Mouse (Mus musculus): Measurements from ENCODE around the gene Clic3.

Gene Clic3

DNA sequence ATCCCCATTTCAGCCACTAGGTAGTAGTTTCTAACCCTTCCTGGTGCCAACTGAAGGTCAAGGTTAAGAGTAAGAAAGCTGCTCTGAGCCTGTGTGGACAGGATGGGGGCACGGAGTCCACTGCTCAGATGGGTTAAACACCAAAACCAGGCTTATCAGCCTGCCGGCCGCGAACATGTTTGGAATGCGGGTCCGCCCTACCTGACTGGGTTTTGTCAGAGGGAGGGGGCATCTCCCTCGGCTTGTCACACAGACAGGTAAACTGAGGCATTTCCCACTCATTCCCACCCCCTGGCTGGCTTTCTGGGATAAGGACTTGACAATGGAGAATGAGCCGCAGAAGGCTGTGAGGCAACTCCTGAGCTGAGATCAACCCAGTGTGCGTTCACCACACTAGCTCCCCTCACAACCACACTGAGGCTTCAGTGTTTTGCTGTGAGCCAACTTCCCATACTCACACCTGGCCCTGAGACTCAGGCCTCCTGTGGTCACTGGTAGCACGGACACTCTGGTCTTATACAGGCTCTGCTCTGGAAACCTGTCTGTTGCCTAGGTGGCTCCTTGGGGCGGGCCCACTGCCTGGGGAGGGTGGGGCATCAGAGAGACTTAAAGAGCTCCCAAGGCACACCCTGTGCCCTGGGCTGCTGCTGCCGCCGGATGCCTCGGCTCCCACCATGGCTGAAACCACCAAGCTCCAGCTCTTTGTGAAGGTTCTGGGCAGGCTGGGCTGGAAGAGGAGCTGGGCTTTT, at the start of gene Clic3:
TSS of gene Clic3 (plus strand) at position 634 of the 749 bp plus-strand sequence.
- TF ChIP-seq GATA4 (IDR thresholded peaks at IDR 0.05; ENCODE audit: insufficient replicate concordance, low read length) = no peak

GRCm38 (mm10) chr2:25408908-25409307, 47.7 kb upstream of the Clic3 start:
- no peak for TF ChIP-seq GATA4 (IDR thresholded peaks at IDR 0.05; ENCODE audit: insufficient replicate concordance, low read length)

GRCm38 (mm10) chr2:25417426-25417825, 39.2 kb upstream of the Clic3 start:
- TF ChIP-seq GATA4 (IDR thresholded peaks at IDR 0.05; ENCODE audit: insufficient replicate concordance, low read length) = no peak

- no peak for TF ChIP-seq GATA4 (IDR thresholded peaks at IDR 0.05; ENCODE audit: insufficient replicate concordance, low read length)
Observed at GRCm38 (mm10) chr2:25421896-25422295, 34.7 kb upstream of the Clic3 start.

GRCm38 (mm10) chr2:25422587-25423410, 33.8 kb upstream of the Clic3 start, which contains the start of gene Fut7:
TSS of gene Fut7 (plus strand) at chr2:25423267.
- TF ChIP-seq GATA4 (IDR thresholded peaks at IDR 0.05; ENCODE audit: insufficient replicate concordance, low read length) = no peak

DNA sequence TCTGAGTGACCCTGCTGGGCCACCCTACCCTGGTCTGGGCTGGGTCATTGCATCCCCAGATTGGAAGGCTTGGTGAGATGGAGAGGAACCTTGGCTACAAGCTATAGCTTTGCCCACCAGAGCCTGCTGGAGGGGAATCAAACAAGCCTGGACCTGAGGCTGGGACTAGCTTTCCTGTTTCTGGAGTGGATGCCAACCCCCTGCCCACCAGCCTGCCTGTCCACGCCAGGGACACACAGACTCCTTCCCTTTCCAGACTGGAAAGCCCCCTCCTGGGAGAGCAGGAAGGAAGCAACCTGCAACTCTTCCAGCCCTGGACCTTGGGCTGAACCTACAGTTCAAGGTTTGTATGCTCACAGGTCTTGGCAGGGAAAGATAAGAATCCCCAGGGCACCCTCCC, 33.0 kb upstream of the Clic3 start:
- no peak for TF ChIP-seq GATA4 (IDR thresholded peaks at IDR 0.05; ENCODE audit: insufficient replicate concordance, low read length)

- TF ChIP-seq GATA4 (IDR thresholded peaks at IDR 0.05; ENCODE audit: insufficient replicate concordance, low read length) = no peak
Observed at GRCm38 (mm10) chr2:25425481-25425880, 31.2 kb upstream of the Clic3 start.

DNA sequence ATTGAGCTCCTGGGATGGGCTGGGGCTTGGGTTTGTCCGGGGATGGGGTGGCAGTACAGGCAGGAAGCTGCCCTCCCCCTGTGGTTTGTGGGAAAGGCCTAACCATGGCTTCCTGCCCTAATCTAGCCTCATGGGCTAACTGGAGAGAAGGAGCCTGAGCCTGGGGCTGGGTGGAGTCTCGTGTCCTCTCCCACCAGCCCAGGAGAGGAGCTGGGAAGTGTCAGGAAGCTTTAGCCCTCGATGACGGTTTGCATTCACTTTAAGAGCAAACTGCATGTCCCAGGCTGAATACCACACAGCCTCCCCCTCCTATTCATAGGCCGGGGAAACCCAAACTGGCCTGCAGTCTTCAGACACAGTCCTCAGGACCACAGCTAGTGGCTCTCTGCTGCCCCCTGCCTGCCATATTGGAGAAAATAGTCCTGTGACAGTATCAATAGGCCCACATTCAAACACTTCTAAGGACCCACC, 29.9 kb upstream of the Clic3 start:
- TF ChIP-seq GATA4 (IDR thresholded peaks at IDR 0.05; ENCODE audit: insufficient replicate concordance, low read length) = no peak

DNA sequence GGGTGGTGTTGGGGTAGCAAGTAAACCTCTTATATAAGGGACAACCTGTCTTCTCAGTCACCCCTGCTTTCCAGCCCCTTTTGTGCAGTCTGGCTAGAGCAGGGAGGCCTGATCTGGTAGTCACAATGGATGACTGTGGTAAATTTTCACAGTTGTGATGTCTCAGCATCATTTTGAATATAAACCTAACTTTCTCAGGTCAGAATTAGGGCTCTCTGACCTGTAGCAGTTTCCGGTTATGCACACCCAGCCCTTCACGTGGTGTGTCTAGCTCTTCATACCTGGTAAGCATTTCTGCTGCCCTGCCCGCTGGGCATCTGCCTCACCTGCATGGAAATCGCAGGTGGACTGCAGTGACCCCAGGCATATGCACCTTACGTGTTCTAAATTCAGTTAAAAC, 29.4 kb upstream of the Clic3 start:
- TF ChIP-seq GATA4 (IDR thresholded peaks at IDR 0.05; ENCODE audit: insufficient replicate concordance, low read length) = no peak

- no peak for TF ChIP-seq GATA4 (IDR thresholded peaks at IDR 0.05; ENCODE audit: insufficient replicate concordance, low read length)
Observed at GRCm38 (mm10) chr2:25428442-25429236, 28.0 kb upstream of the Clic3 start, which contains the start of gene Abca2. TSS of gene Abca2 (plus strand) at chr2:25428703.

GRCm38 (mm10) chr2:25429435-25430180, 27.0 kb upstream of the Clic3 start:
- no peak for TF ChIP-seq GATA4 (IDR thresholded peaks at IDR 0.05; ENCODE audit: insufficient replicate concordance, low read length)

GRCm38 (mm10) chr2:25430395-25431233, 26.0 kb upstream of the Clic3 start:
- TF ChIP-seq GATA4 (IDR thresholded peaks at IDR 0.05; ENCODE audit: insufficient replicate concordance, low read length) = no peak

- TF ChIP-seq GATA4 (IDR thresholded peaks at IDR 0.05; ENCODE audit: insufficient replicate concordance, low read length) = no peak
Observed at GRCm38 (mm10) chr2:25431308-25431855, 25.3 kb upstream of the Clic3 start.
